ENCODE assay signal across 16 mouse cellular contexts in genomic region chr11:96344878-96345159, GRCm38 (mm10). TPM values are rescaled to one million over a fixed set of nuclear protein-coding genes. Genes with fewer than 3 reads are reported as not detected.
DNase-seq lines count a peak whose midpoint lies in the region; ATAC-seq lines count a peak whose summit lies in the region.
"Had no signal": no experiment of that assay in that cellular context is flagged by ENCODE, and none has a peak within 500 bp of the region (broad histone marks: within the 10 kb centered on the region; RNA-seq: fewer than 3 reads in every experiment).

No protein-coding gene starts in this region.

- 23% methylated on average over 6 of the region's 6 CpGs for WGBS in heart, embryonic 13.5 days
- WGBS in hindbrain, embryonic 12.5 days: 18% methylated on average over 6 of the region's 6 CpGs

- no peaks in the 10 kb centered on the region for H3K9me3 ChIP-seq in heart, embryonic 13.5 days
- no peaks in the 10 kb centered on the region for H3K9me3 ChIP-seq in hindbrain, embryonic 12.5 days (replicated peaks)

- peak overlapping the region; percentile 71 for H3K9ac ChIP-seq in heart, embryonic 13.5 days
- H3K9ac ChIP-seq in hindbrain, embryonic 12.5 days: peak overlapping the region; percentile 85

- peaks cover 97% of the 10 kb centered on the region for H3K27me3 ChIP-seq in heart, embryonic 13.5 days (replicated peaks)
- peaks cover 88% of the 10 kb centered on the region for H3K27me3 ChIP-seq in hindbrain, embryonic 12.5 days

- H3K27ac ChIP-seq in heart, embryonic 13.5 days (replicated peaks): peak overlapping the region; percentile 54
- peak overlapping the region; percentile 95 for H3K27ac ChIP-seq in hindbrain, embryonic 12.5 days

- no peak for ATAC-seq in heart, embryonic 13.5 days (ENCODE audit: extremely low read depth, insufficient number of reproducible peaks, low FRiP score, low TSS enrichment)
- no peak for ATAC-seq in hindbrain, embryonic 12.5 days (ENCODE audit: low FRiP score)
- no peak for ATAC-seq in activated CD4-positive, CD25-positive, alpha-beta regulatory T cell, adult 4 months
- ATAC-seq: CD4-positive, CD25-positive, alpha-beta regulatory T cell, adult 4 months; inflammation-experienced regulatory T-cells, adult 6 months had no signal

- H3K36me3 ChIP-seq in heart, embryonic 13.5 days: no peaks in the 10 kb centered on the region
- no peaks in the 10 kb centered on the region for H3K36me3 ChIP-seq in hindbrain, embryonic 12.5 days

- H3K4me2 ChIP-seq in heart, embryonic 13.5 days: peak overlapping the region; percentile 71
- peak overlapping the region; percentile 62 for H3K4me2 ChIP-seq in hindbrain, embryonic 12.5 days (replicated peaks)

- DNase-seq in heart, adult 11 months: no peak
- DNase-seq in adrenal gland, postnatal 36 days: peak; percentile 42 to 43
- peak; percentile 75 for DNase-seq in neural tube, embryonic 10.5 days (ENCODE audit: extremely low spot score, low spot score)
- DNase-seq in cerebellum, postnatal 36 days: no peak
- no peak for DNase-seq in B cell, adult 2 months
- DNase-seq: gastrocnemius, postnatal 25 days; lung, adult 18-20 months; midbrain, embryonic 14.5 days had no signal

- peaks cover 38% of the 10 kb centered on the region for H3K4me1 ChIP-seq in heart, embryonic 13.5 days
- peaks cover 35% of the 10 kb centered on the region for H3K4me1 ChIP-seq in hindbrain, embryonic 12.5 days

- peak overlapping the region; percentile 49; the same call in 1 of the 2 replicates for H3K4me3 ChIP-seq in heart, embryonic 13.5 days
- peak overlapping the region; percentile 42 for H3K4me3 ChIP-seq in hindbrain, embryonic 12.5 days

RNA-seq across cellular contexts. Expression of gene Hoxb2, which starts 5.5 kb away (rescaled TPM):
- polyA plus RNA-seq in heart, embryonic 13.5 days (2015; fragmentation: Nextera tagmentation; extraction: Ambion mirVana): 3.6 and 5.9 TPM in 2 replicates
- 10 to 100 TPM; 20.0 to 21.8 TPM for total RNA-seq in adrenal gland, postnatal 36 days (2021)
- 58.2 and 73.9 TPM in 2 replicates for polyA plus RNA-seq in hindbrain, embryonic 12.5 days (2016; fragmentation: Nextera tagmentation; extraction: Ambion mirVana)
- not detected for polyA plus RNA-seq in activated CD4-positive, CD25-positive, alpha-beta regulatory T cell, adult 4 months (2017; shearing (Covaris generic))
- total RNA-seq: common myeloid progenitor, adult 5-6 weeks; left cerebral cortex, adult 18-20 months had no signal
- polyA plus RNA-seq: forebrain, embryonic 11.5 days; inflammation-experienced regulatory T-cells, adult 6 months had no signal

RNA-seq across cellular contexts. Expression of gene Hoxb1, which starts 20.7 kb away (rescaled TPM):
- polyA plus RNA-seq in heart, embryonic 13.5 days (2015; fragmentation: Nextera tagmentation; extraction: Ambion mirVana): 0.17 and 0.18 TPM in 2 replicates
- total RNA-seq in adrenal gland, postnatal 36 days (2021): not detected
- polyA plus RNA-seq in hindbrain, embryonic 12.5 days (2016; fragmentation: Nextera tagmentation; extraction: Ambion mirVana): 0.82 and 2.2 TPM in 2 replicates
- not detected for polyA plus RNA-seq in activated CD4-positive, CD25-positive, alpha-beta regulatory T cell, adult 4 months (2017; shearing (Covaris generic))
- total RNA-seq: common myeloid progenitor, adult 5-6 weeks; gastrocnemius, postnatal 25 days; left cerebral cortex, adult 18-20 months had no signal
- polyA plus RNA-seq: CD4-positive, CD25-positive, alpha-beta regulatory T cell, adult 4 months; forebrain, embryonic 11.5 days; inflammation-experienced regulatory T-cells, adult 6 months; midbrain, embryonic 14.5 days had no signal

RNA-seq across cellular contexts. Expression of gene Hoxb3, which starts 21.7 kb away (rescaled TPM):
- 0.31 and 1.1 TPM in 2 replicates for polyA plus RNA-seq in heart, embryonic 13.5 days (2015; fragmentation: Nextera tagmentation; extraction: Ambion mirVana)
- 10 to 100 TPM; 15.7 to 20.2 TPM for total RNA-seq in adrenal gland, postnatal 36 days (2021)
- polyA plus RNA-seq in hindbrain, embryonic 12.5 days (2016; fragmentation: Nextera tagmentation; extraction: Ambion mirVana): 15.3 and 19.3 TPM in 2 replicates
- not detected for polyA plus RNA-seq in activated CD4-positive, CD25-positive, alpha-beta regulatory T cell, adult 4 months (2017; shearing (Covaris generic))
- total RNA-seq: left cerebral cortex, adult 18-20 months had no signal
- polyA plus RNA-seq: forebrain, embryonic 11.5 days; midbrain, embryonic 14.5 days had no signal

RNA-seq across cellular contexts. Expression of gene Hoxb4, which starts 26.8 kb away (rescaled TPM):
- 0.43 and 0.59 TPM in 2 replicates for polyA plus RNA-seq in heart, embryonic 13.5 days (2015; fragmentation: Nextera tagmentation; extraction: Ambion mirVana)
- total RNA-seq in adrenal gland, postnatal 36 days (2021): 10 to 100 TPM; 15.6 to 20.9 TPM
- 7.7 and 8.1 TPM in 2 replicates for polyA plus RNA-seq in hindbrain, embryonic 12.5 days (2016; fragmentation: Nextera tagmentation; extraction: Ambion mirVana)
- polyA plus RNA-seq in activated CD4-positive, CD25-positive, alpha-beta regulatory T cell, adult 4 months (2017; shearing (Covaris generic)): 1 to 10 TPM in 1 of 2 experiments, under 1 TPM in 1; 0.98 to 1.1 TPM
- total RNA-seq: left cerebral cortex, adult 18-20 months had no signal
- polyA plus RNA-seq: forebrain, embryonic 11.5 days; midbrain, embryonic 14.5 days had no signal

RNA-seq across cellular contexts. Expression of gene Hoxb5, which starts 41.7 kb away (rescaled TPM):
- 3.8 and 5.5 TPM in 2 replicates for polyA plus RNA-seq in heart, embryonic 13.5 days (2015; fragmentation: Nextera tagmentation; extraction: Ambion mirVana)
- total RNA-seq in adrenal gland, postnatal 36 days (2021): 10 to 100 TPM; 16.1 to 27.0 TPM
- 74.3 and 126 TPM in 2 replicates for polyA plus RNA-seq in hindbrain, embryonic 12.5 days (2016; fragmentation: Nextera tagmentation; extraction: Ambion mirVana)
- not detected for polyA plus RNA-seq in activated CD4-positive, CD25-positive, alpha-beta regulatory T cell, adult 4 months (2017; shearing (Covaris generic))
- total RNA-seq: common myeloid progenitor, adult 5-6 weeks; left cerebral cortex, adult 18-20 months had no signal
- polyA plus RNA-seq: CD4-positive, CD25-positive, alpha-beta regulatory T cell, adult 4 months; forebrain, embryonic 11.5 days; inflammation-experienced regulatory T-cells, adult 6 months; midbrain, embryonic 14.5 days had no signal

Comparison
In these comparisons a context has a peak if more than half of its experiments do, and no peak if none do; other contexts are left out.
1. DNase-seq: peak in adrenal gland, postnatal 36 days (2 of 2) and neural tube, embryonic 10.5 days (single experiment); none in heart, adult 11 months (single experiment), cerebellum, postnatal 36 days (0 of 2) and B cell, adult 2 months (0 of 2).